Comparison of ENCODE assay signal across 15 mouse cellular contexts in genomic region chr5:123223861-123224260, GRCm38 (mm10). TPM values are rescaled to one million over a fixed set of nuclear protein-coding genes. Genes with fewer than 3 reads are reported as not detected.
"Had no signal": no experiment of that assay in that cellular context is flagged by ENCODE, and none has a peak within 500 bp of the region (broad histone marks: within the 10 kb centered on the region; RNA-seq: fewer than 3 reads in every experiment).

No protein-coding gene starts in this region.

RNA-seq across cellular contexts. Expression of gene Hpd, which starts 41.3 kb away (rescaled TPM):
- total RNA-seq: layer of hippocampus, adult 8-10 months; layer of hippocampus, postnatal 36 days; left cerebral cortex, adult 2 months; left cerebral cortex, postnatal 10 days; left cerebral cortex, postnatal 36 days; megakaryocyte progenitor cell, adult 5-6 weeks; megakaryocyte-erythroid progenitor cell, adult 5-6 weeks; midbrain, postnatal 0 days had no signal
- polyA plus RNA-seq: kidney, embryonic 14.5 days; limb, embryonic 11.5 days; limb, embryonic 14.5 days; midbrain, embryonic 11.5 days; midbrain, embryonic 14.5 days; midbrain, postnatal 0 days; neural tube, embryonic 11.5 days; neural tube, embryonic 14.5 days had no signal
